Mouse (Mus musculus) heart, adult 2 months (tissue): ENCODE data around the gene Cd163.

Experiments
- CTCF ChIP-seq: fragments of 200-600 bp; IDR thresholded peaks from 2 replicates; pipeline ENCODE4 v1.8.1; 2022; ENCODE audit warnings: antibody characterized with exemption, mild to moderate bottlenecking, moderate library complexity
- EP300 ChIP-seq: fragments of 200-500 bp; IDR thresholded peaks from 2 replicates; pipeline ENCODE4 v1.6.1; 2011; ENCODE audit warnings: low read depth, low read length, control low read depth; ENCODE audit not compliant: insufficient read depth
- POLR2A ChIP-seq: fragments of 200-500 bp; IDR thresholded peaks from 2 replicates; pipeline ENCODE4 v1.6.1; 2011; ENCODE audit warnings: mild to moderate bottlenecking, low read depth, low read length, control low read depth; ENCODE audit not compliant: insufficient read depth

- TF ChIP-seq POLR2A (no peak), CTCF (no peak), EP300 (no peak)
These were observed 48.6 kb upstream of the Cd163 start for GRCm38 (mm10) chr6:124255721-124256470.
